In the genomic region with DNA sequence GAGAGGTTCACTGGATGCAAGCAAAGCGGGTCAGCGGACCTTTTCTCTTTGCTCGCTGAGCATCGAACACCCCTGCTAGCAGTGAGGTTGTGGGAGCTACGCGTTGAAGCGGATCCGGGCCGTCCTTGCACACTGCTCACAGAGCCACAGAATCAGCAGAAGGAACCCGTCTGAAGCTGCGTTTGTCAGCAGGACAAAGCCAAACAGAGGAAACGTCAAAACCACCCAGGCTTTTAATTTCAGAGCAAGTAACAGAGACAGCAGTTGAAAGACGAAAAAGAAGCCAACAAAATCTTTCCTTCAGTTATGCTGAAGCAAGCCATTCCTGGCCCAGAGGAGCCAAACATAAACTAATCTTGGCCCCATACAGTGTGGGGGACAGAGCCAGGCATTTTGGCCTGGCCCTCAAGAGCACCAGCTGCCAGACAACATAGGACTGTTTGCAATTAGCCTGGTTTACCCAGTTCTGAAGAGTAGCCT, we compare ENCODE assay signal across 7 mouse cellular contexts.
DNase-seq lines count a peak whose midpoint lies in the region; ATAC-seq and TF ChIP-seq lines count a peak whose summit lies in the region.

No protein-coding gene starts in this region.

- no peak overlapping the region for H3K27ac ChIP-seq in gastrocnemius, adult 2 months
- H3K27ac ChIP-seq in limb, embryonic 12.5 days, result peak overlapping the region; percentile 30; the same call in 1 of the 2 replicates
- peak overlapping the region; percentile 90 for H3K27ac ChIP-seq in stomach, embryonic 16.5 days (ENCODE audit: low read length)
- H3K27ac ChIP-seq in layer of hippocampus, adult 2 months, result no peak overlapping the region

- H3K27me3 ChIP-seq in limb, embryonic 12.5 days, result no peaks in the 10 kb centered on the region
- H3K27me3 ChIP-seq in stomach, embryonic 16.5 days (ENCODE audit: control insufficient read depth, insufficient read depth, low read length), result no peaks in the 10 kb centered on the region

- no peak overlapping the region for H3K4me2 ChIP-seq in limb, embryonic 12.5 days
- H3K4me2 ChIP-seq in stomach, embryonic 16.5 days (ENCODE audit: low read depth, low read length), result no peak overlapping the region

- H3K9ac ChIP-seq in limb, embryonic 12.5 days (replicated peaks), result no peak overlapping the region
- H3K9ac ChIP-seq in stomach, embryonic 16.5 days (ENCODE audit: low read length), result peak overlapping the region; percentile 52; the same call in 1 of the 2 replicates

- no peak for TF ChIP-seq POLR2A in lung, adult 2 months (IDR thresholded peaks at IDR 0.05; ENCODE audit: borderline replicate concordance, extremely low read depth, low read depth, low read length)

- no peak for TF ChIP-seq CTCF in lung, adult 2 months (IDR thresholded peaks at IDR 0.05; ENCODE audit: insufficient read depth, low read length)
- TF ChIP-seq CTCF in gastrocnemius, adult 2 months (IDR thresholded peaks at IDR 0.05), result no peak
- no peak for TF ChIP-seq CTCF in layer of hippocampus, adult 2 months (conservative IDR thresholded peaks at IDR 0.05)

- intact Hi-C loops in gastrocnemius, adult 2 months (cut with DNase I), result no loop called here

- WGBS in lung, adult 2 months, result 59% methylated on average over 13 of the region's 13 CpGs
- 71% methylated on average over 13 of the region's 13 CpGs for WGBS in limb, embryonic 12.5 days
- WGBS in stomach, embryonic 16.5 days, result 28% methylated on average over 13 of the region's 13 CpGs

- DNase-seq in lung, adult 18-20 months, result peak; percentile 3 to 6
- DNase-seq in lung, adult 2 months, result no peak
- peak; percentile 37 for DNase-seq in gastrocnemius, adult 2 months
- DNase-seq in layer of hippocampus, adult 2 months (ENCODE audit: low spot score in 2 of 2), result no peak
- no peak for DNase-seq in adrenal gland, postnatal 14 days

- ATAC-seq in limb, embryonic 12.5 days (ENCODE audit: insufficient number of reproducible peaks, insufficient read depth, low FRiP score, low TSS enrichment, low read depth), result no peak
- ATAC-seq in stomach, embryonic 16.5 days (ENCODE audit: insufficient read depth, low FRiP score), result peak; percentile 93

- H3K4me1 ChIP-seq in lung, adult 2 months (ENCODE audit: control insufficient read depth, insufficient read depth, low read length), result no peaks in the 10 kb centered on the region
- H3K4me1 ChIP-seq in limb, embryonic 12.5 days (replicated peaks), result peaks cover 10% of the 10 kb centered on the region; the same call in 1 of the 2 replicates
- H3K4me1 ChIP-seq in stomach, embryonic 16.5 days (ENCODE audit: control insufficient read depth, insufficient read depth, low read length), result peaks cover 4% of the 10 kb centered on the region; the same call in 1 of the 2 replicates

- H3K36me3 ChIP-seq in limb, embryonic 12.5 days, result no peaks in the 10 kb centered on the region
- no peaks in the 10 kb centered on the region for H3K36me3 ChIP-seq in stomach, embryonic 16.5 days (ENCODE audit: control insufficient read depth, insufficient read depth, low read length)

- H3K4me3 ChIP-seq in lung, adult 2 months (replicated peaks; ENCODE audit: extremely low read depth, low read depth, low read length), result no peak overlapping the region
- H3K4me3 ChIP-seq in gastrocnemius, adult 2 months, result no peak overlapping the region
- no peak overlapping the region for H3K4me3 ChIP-seq in limb, embryonic 12.5 days (replicated peaks)
- no peak overlapping the region for H3K4me3 ChIP-seq in stomach, embryonic 16.5 days (replicated peaks; ENCODE audit: low read length)
- no peak overlapping the region for H3K4me3 ChIP-seq in layer of hippocampus, adult 2 months

- no peaks in the 10 kb centered on the region for H3K9me3 ChIP-seq in limb, embryonic 12.5 days
- H3K9me3 ChIP-seq in stomach, embryonic 16.5 days (replicated peaks; ENCODE audit: control insufficient read depth, low read length), result no peaks in the 10 kb centered on the region

Comparison
In these comparisons a context has a peak if more than half of its experiments do, and no peak if none do; other contexts are left out.
1. DNase-seq: peak in lung, adult 18-20 months (2 of 2) and gastrocnemius, adult 2 months (single experiment); none in lung, adult 2 months (single experiment), layer of hippocampus, adult 2 months (0 of 2) and adrenal gland, postnatal 14 days (single experiment).
2. H3K27ac ChIP-seq: peak in limb, embryonic 12.5 days (single experiment) and stomach, embryonic 16.5 days (single experiment); none in gastrocnemius, adult 2 months (single experiment) and layer of hippocampus, adult 2 months (single experiment).